Comparison of ENCODE assay signal across 8 mouse cellular contexts in the genomic region with DNA sequence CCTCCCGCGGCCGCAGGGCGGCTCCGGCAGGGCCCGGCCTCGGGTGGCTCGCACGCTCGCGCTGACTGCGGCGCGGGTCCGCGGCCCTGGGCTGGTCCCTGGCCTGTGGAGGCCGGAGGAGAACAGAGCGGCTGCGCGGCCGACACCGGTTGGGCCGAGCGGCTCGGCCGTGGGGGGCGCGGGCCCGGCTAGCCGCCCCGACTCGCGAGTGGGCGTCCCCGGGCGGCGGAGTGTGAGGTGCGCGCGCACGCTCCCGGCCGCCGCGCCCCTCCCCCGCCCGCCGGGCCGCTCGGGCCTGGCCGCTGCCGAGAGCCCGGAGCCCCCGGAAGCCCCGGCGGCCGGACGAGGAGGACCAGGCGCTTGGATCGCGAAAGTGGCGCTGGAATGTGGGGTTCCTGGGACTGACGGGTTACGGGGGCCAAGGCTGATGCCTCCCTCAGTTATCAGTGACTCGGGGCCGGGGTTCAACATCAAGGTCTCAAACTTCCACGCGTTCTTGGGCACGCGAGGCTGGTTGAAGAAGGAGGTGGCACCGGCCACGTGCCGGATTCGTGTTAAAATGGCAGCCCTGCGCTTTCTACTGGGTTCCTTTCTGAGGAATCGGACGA. TPM values are rescaled to one million over a fixed set of nuclear protein-coding genes. Genes with fewer than 3 reads are reported as not detected.
A peak's percentile ranks its signal among the peaks of the same experiment; 100 is the strongest.
DNase-seq lines count a peak whose midpoint lies in the region; ATAC-seq and TF ChIP-seq lines count a peak whose summit lies in the region.

No protein-coding gene starts in this region.

- peak overlapping the region; percentile 97 for H3ac ChIP-seq in myocyte (ENCODE audit: control insufficient read depth, insufficient read length)

- TF ChIP-seq EP300 in heart, adult 2 months (IDR thresholded peaks at IDR 0.05; ENCODE audit: insufficient read depth, low read depth, low read length): no peak

- ATAC-seq in embryonic facial prominence, embryonic 11.5 days (replicated peaks; ENCODE audit: insufficient number of reproducible peaks, low FRiP score, low TSS enrichment, low read depth): peak; percentile 87
- ATAC-seq in liver, embryonic 11.5 days (replicated peaks; ENCODE audit: low FRiP score): peak; percentile 80

- H3K4me3 ChIP-seq in embryonic facial prominence, embryonic 11.5 days (ENCODE audit: low read depth, low read length): peak overlapping the region; percentile 83
- H3K4me3 ChIP-seq in heart, adult 2 months: peak overlapping the region; percentile 71
- H3K4me3 ChIP-seq in kidney, adult 2 months (ENCODE audit: insufficient read depth, low read depth, low read length): peak overlapping the region; percentile 95
- peak overlapping the region; percentile 80 for H3K4me3 ChIP-seq in liver, embryonic 11.5 days (ENCODE audit: low read depth, low read length)
- H3K4me3 ChIP-seq in myocyte: peak overlapping the region; percentile 66

- no peaks in the 10 kb centered on the region for H3K79me2 ChIP-seq in heart, adult 2 months (replicated peaks; ENCODE audit: control insufficient read depth, insufficient read depth, low read length)
- H3K79me2 ChIP-seq in myocyte (ENCODE audit: control insufficient read depth, insufficient read depth): peaks cover 40% of the 10 kb centered on the region

- no peak for TF ChIP-seq POLR2A in heart, adult 2 months (IDR thresholded peaks at IDR 0.05; ENCODE audit: insufficient read depth, low read depth, low read length)
- TF ChIP-seq POLR2A in kidney, adult 2 months (IDR thresholded peaks at IDR 0.05; ENCODE audit: low read depth, low read length): peak; percentile 20
- peak; percentile 62 for TF ChIP-seq POLR2A in myocyte (IDR thresholded peaks at IDR 0.05; ENCODE audit: insufficient read length, low read depth)

- peak overlapping the region; percentile 97 for H3K27ac ChIP-seq in embryonic facial prominence, embryonic 11.5 days (replicated peaks; ENCODE audit: low read depth, low read length)
- peak overlapping the region; percentile 87 for H3K27ac ChIP-seq in heart, adult 2 months
- H3K27ac ChIP-seq in kidney, adult 2 months (ENCODE audit: insufficient read depth, low read depth, low read length): peak overlapping the region; percentile 90
- H3K27ac ChIP-seq in liver, embryonic 11.5 days (ENCODE audit: low read depth, low read length): peak overlapping the region; percentile 93

- no peaks in the 10 kb centered on the region for H3K9me3 ChIP-seq in embryonic facial prominence, embryonic 11.5 days (replicated peaks; ENCODE audit: control insufficient read depth, low read length)
- H3K9me3 ChIP-seq in liver, embryonic 11.5 days (ENCODE audit: control insufficient read depth, low read length): no peaks in the 10 kb centered on the region

- no peak for TF ChIP-seq CTCF in heart, adult 2 months (IDR thresholded peaks at IDR 0.05)
- no peak for TF ChIP-seq CTCF in kidney, adult 2 months (conservative IDR thresholded peaks at IDR 0.05; ENCODE audit: insufficient read depth, insufficient read length, low read depth, low read length)

- DNase-seq in 416B (ENCODE audit: low read depth): peak; percentile 66
- peak; percentile 78 for DNase-seq in adrenal gland, postnatal 25 days
- DNase-seq in embryonic facial prominence, embryonic 11.5 days (ENCODE audit: low spot score): peak; percentile 78
- peak; percentile 89 for DNase-seq in heart, adult 2 months
- peak; percentile 78 for DNase-seq in kidney, adult 2 months
- DNase-seq in liver, embryonic 11.5 days (ENCODE audit: low spot score): peak; percentile 79
- peak; percentile 75 for DNase-seq in splenic B cell, adult 2 months (ENCODE audit: low read depth, low spot score)

- intact Hi-C loops in heart, adult 2 months (cut with DNase I): loop anchor here (5.0 kb wide), 3 partner anchors 99 to 916 kb away; a partner anchor contains a TSS

- H3K36me3 ChIP-seq in embryonic facial prominence, embryonic 11.5 days (replicated peaks; ENCODE audit: control insufficient read depth, insufficient read depth, low read depth, low read length): no peaks in the 10 kb centered on the region
- peaks cover 2% of the 10 kb centered on the region; the same call in 1 of the 2 replicates for H3K36me3 ChIP-seq in heart, adult 2 months (ENCODE audit: control insufficient read depth, insufficient read depth, low read length)
- no peaks in the 10 kb centered on the region for H3K36me3 ChIP-seq in kidney, adult 2 months (ENCODE audit: control insufficient read depth, insufficient read depth, low read length)
- no peaks in the 10 kb centered on the region for H3K36me3 ChIP-seq in liver, embryonic 11.5 days (ENCODE audit: control insufficient read depth, insufficient read depth, low read length)
- no peaks in the 10 kb centered on the region for H3K36me3 ChIP-seq in myocyte (ENCODE audit: control insufficient read depth, insufficient read depth)
- no peaks in the 10 kb centered on the region for H3K36me3 ChIP-seq in splenic B cell, adult 2 months (ENCODE audit: control insufficient read depth, insufficient read depth, low read length, poor library complexity, severe bottlenecking)

- peak overlapping the region; percentile 81 for H3K4me2 ChIP-seq in embryonic facial prominence, embryonic 11.5 days (ENCODE audit: low read depth, low read length)
- peak overlapping the region; percentile 90 for H3K4me2 ChIP-seq in liver, embryonic 11.5 days
- peak overlapping the region; percentile 87 for H3K4me2 ChIP-seq in myocyte (ENCODE audit: low read depth)

- H3K4me1 ChIP-seq in embryonic facial prominence, embryonic 11.5 days (ENCODE audit: control insufficient read depth, insufficient read depth, low read length): no peaks in the 10 kb centered on the region
- H3K4me1 ChIP-seq in heart, adult 2 months (ENCODE audit: control insufficient read depth, insufficient read depth, low read length): peaks cover 4% of the 10 kb centered on the region; the same call in 1 of the 2 replicates
- H3K4me1 ChIP-seq in kidney, adult 2 months (ENCODE audit: control insufficient read depth, insufficient read depth, low read length): peaks cover 16% of the 10 kb centered on the region
- peaks cover 8% of the 10 kb centered on the region for H3K4me1 ChIP-seq in liver, embryonic 11.5 days (replicated peaks; ENCODE audit: control insufficient read depth, insufficient read depth, low read length)

- H3K9ac ChIP-seq in embryonic facial prominence, embryonic 11.5 days (replicated peaks; ENCODE audit: low read length): peak overlapping the region; percentile 96
- peak overlapping the region; percentile 80 for H3K9ac ChIP-seq in heart, adult 2 months (ENCODE audit: low read depth, low read length)
- H3K9ac ChIP-seq in liver, embryonic 11.5 days (ENCODE audit: low read depth, low read length): peak overlapping the region; percentile 92

- no peaks in the 10 kb centered on the region for H3K27me3 ChIP-seq in embryonic facial prominence, embryonic 11.5 days (ENCODE audit: control insufficient read depth, insufficient read depth, low read length)
- H3K27me3 ChIP-seq in heart, adult 2 months (ENCODE audit: control insufficient read depth, insufficient read depth, low read length): no peaks in the 10 kb centered on the region
- H3K27me3 ChIP-seq in kidney, adult 2 months (replicated peaks; ENCODE audit: control insufficient read depth, insufficient read depth, low read length): no peaks in the 10 kb centered on the region
- no peaks in the 10 kb centered on the region for H3K27me3 ChIP-seq in liver, embryonic 11.5 days (replicated peaks; ENCODE audit: control insufficient read depth, insufficient read depth, low read length)
- no peaks in the 10 kb centered on the region for H3K27me3 ChIP-seq in myocyte (ENCODE audit: control insufficient read depth, insufficient read depth, insufficient read length)
- H3K27me3 ChIP-seq in splenic B cell, adult 2 months (ENCODE audit: control insufficient read depth, insufficient read depth, low read length, poor library complexity, severe bottlenecking): no peaks in the 10 kb centered on the region

- under 1% methylated on average over 52 of the region's 77 CpGs for whole genome bisulfite sequencing in embryonic facial prominence, embryonic 11.5 days
- under 1% methylated on average over 59 of the region's 77 CpGs for WGBS in heart, adult 2 months
- WGBS in kidney, adult 2 months: 2% methylated on average over 77 of the region's 77 CpGs
- WGBS in liver, embryonic 11.5 days: 2% methylated on average over 39 of the region's 77 CpGs

TF ChIP-seq in myocyte, 11 proteins besides CTCF, POLR2A, EP300 and RAD21:
- TF ChIP-seq SRF (IDR thresholded peaks at IDR 0.05; ENCODE audit: control insufficient read depth, insufficient read length, low read depth): no peak
- TF ChIP-seq MAX (IDR thresholded peaks at IDR 0.05; ENCODE audit: low read depth): peak; percentile 71
- TF ChIP-seq USF1 (IDR thresholded peaks at IDR 0.05; ENCODE audit: low read depth): peak; percentile 18
- TF ChIP-seq MYOG (IDR thresholded peaks at IDR 0.05; ENCODE audit: control insufficient read depth in 1 of 3, insufficient read depth in 1 of 3, insufficient read length in 2 of 3, low read depth in 2 of 3): peak in 1 of 3 experiments; percentile 13

RNA-seq across cellular contexts. Expression of a gene that starts 0.6 kb away (rescaled TPM):
- total RNA-seq in adrenal gland, postnatal 25 days (2021): 90.7 and 124 TPM in 2 replicates
- polyA plus RNA-seq in embryonic facial prominence, embryonic 11.5 days (2014; fragmentation: Nextera tagmentation; extraction: Ambion mirVana): 61.3 and 66.0 TPM in 2 replicates
- 10 to 100 TPM; 48.0 to 49.8 TPM for total RNA-seq in heart, adult 2 months (2021)
- polyA plus RNA-seq in heart, adult 2 months (2012; rRNA removed): 3.8 and 8.0 TPM in 2 replicates
- polyA plus RNA-seq in kidney, adult 2 months (2012; rRNA removed): 8.7 and 9.5 TPM in 2 replicates
- polyA plus RNA-seq in liver, embryonic 11.5 days (2014; fragmentation: Nextera tagmentation; extraction: Ambion mirVana): 62.8 and 64.3 TPM in 2 replicates
- 4.9 TPM for polyA plus RNA-seq in myocyte (2012; fragmentation: generic; extraction: Trizol)

Comparison
In these comparisons a context has a peak if more than half of its experiments do, and no peak if none do; other contexts are left out.
1. Peak in every context shown above with its lines: DNase-seq, ATAC-seq, H3K4me3 ChIP-seq and H3K27ac ChIP-seq.